Mouse (Mus musculus): ENCODE measurements around the gene Svip. TPM values are rescaled to one million over a fixed set of nuclear protein-coding genes. Genes with fewer than 3 reads are reported as not detected.

Gene Svip
- total RNA-seq, 2 experiments from 2014 or later = 22.6 to 29.8 TPM

GRCm38 (mm10) chr7:51962219-51962952 is 43.4 kb downstream of the Svip start:
- DNase-seq (ENCODE audit: low spot score in 2 of 2) = no peak

- DNase-seq (ENCODE audit: low spot score in 2 of 2) = no peak
These were observed 45.0 kb downstream of the Svip start for GRCm38 (mm10) chr7:51960698-51961374.

- DNase-seq (ENCODE audit: low spot score in 2 of 2) = no peak
These were observed 48.1 kb downstream of the Svip start for GRCm38 (mm10) chr7:51957766-51958165.

- no peak for DNase-seq (ENCODE audit: low spot score in 2 of 2)
These were observed 50.3 kb downstream of the Svip start for GRCm38 (mm10) chr7:51955424-51956041.

Other genes with a start within 250 kb of the Svip start
- gene Gas2, start 144.0 kb downstream of the Svip start, total RNA-seq (2021) = 10 to 100 TPM; 32.3 to 49.9 TPM
- gene Fancf, start 143.8 kb downstream of the Svip start, total RNA-seq (2021) = 1 to 10 TPM; 8.1 to 9.5 TPM
- gene 1700015G11Rik, start 9.7 kb upstream of the Svip start, total RNA-seq (2021) = not detected